Mouse (Mus musculus) pancreas, adult 10 weeks (tissue): Measurements from ENCODE around the gene Kprp. TPM values are rescaled to one million over a fixed set of nuclear protein-coding genes. Genes with fewer than 3 reads are reported as not detected.

Experiments used
- polyA plus RNA-seq: library from polyadenylated mRNA; stranded (reverse); fragments of 350-450 nt; fragmentation: Illumina TruSeq; extraction: RNeasy Lipid Tissue Mini Kit (QIAGEN cat#74804); gene quantifications from one replicate; pipeline ENCODE4 v1.2.3, GENCODE M21; 2015; ENCODE audit warnings: low read depth, low replicate concordance; ENCODE audit not compliant: insufficient read depth

The Kprp gene
- polyA plus RNA-seq: not detected

GRCm38 (mm10) chr3:92827108-92827507 is at the start of gene Kprp:
Gene Kprp (minus strand): TSS chr3:92827247.

GRCm38 (mm10) chr3:92870116-92870515 is 43.1 kb upstream of the Kprp start, which contains the start of gene 2310050C09Rik:
Gene 2310050C09Rik (minus strand): TSS chr3:92870216.

GRCm38 (mm10) chr3:92851186-92851585 is 24.1 kb upstream of the Kprp start, which contains the start of gene Lce1l:
Gene Lce1l (minus strand): TSS chr3:92851286.

GRCm38 (mm10) chr3:92807791-92808190 is 19.3 kb downstream of the Kprp start, which contains the start of gene Lce1k:
Gene Lce1k (minus strand): TSS chr3:92807891.

GRCm38 (mm10) chr3:92790414-92790813 is 36.6 kb downstream of the Kprp start, which contains the start of gene Lce1j:
Gene Lce1j (minus strand): TSS chr3:92790514.

GRCm38 (mm10) chr3:92778799-92779198 is 48.2 kb downstream of the Kprp start, which contains the start of gene Lce1i:
Gene Lce1i (minus strand): TSS chr3:92778899.

Other genes with a start within 250 kb of the Kprp start
- gene Smcp, start 238.2 kb downstream of the Kprp start, polyA plus RNA-seq: not detected
- not detected for gene 2210017I01Rik, start 219.8 kb downstream of the Kprp start, polyA plus RNA-seq
- not detected for gene Lce6a, start 205.6 kb downstream of the Kprp start, polyA plus RNA-seq
- gene Lce1a1, start 178.9 kb downstream of the Kprp start, polyA plus RNA-seq: not detected
- not detected for gene Lce1b, start 170.3 kb downstream of the Kprp start, polyA plus RNA-seq
- not detected for gene Lce1a2, start 156.9 kb downstream of the Kprp start, polyA plus RNA-seq
- not detected for gene Lce1c, start 148.0 kb downstream of the Kprp start, polyA plus RNA-seq
- not detected for gene Lce1d, start 140.0 kb downstream of the Kprp start, polyA plus RNA-seq
- gene Lce1e, start 118.2 kb downstream of the Kprp start, polyA plus RNA-seq: not detected
- gene Lce1f, start 106.9 kb downstream of the Kprp start, polyA plus RNA-seq: not detected
- gene Gm38119, start 88.2 kb downstream of the Kprp start, polyA plus RNA-seq: not detected
- not detected for gene Lce1g, start 74.9 kb downstream of the Kprp start, polyA plus RNA-seq
- not detected for gene Lce1h, start 62.2 kb downstream of the Kprp start, polyA plus RNA-seq
- not detected for gene Lce1i, start 48.3 kb downstream of the Kprp start, polyA plus RNA-seq
- not detected for gene Lce1j, start 36.7 kb downstream of the Kprp start, polyA plus RNA-seq
- gene Lce1k, start 19.4 kb downstream of the Kprp start, polyA plus RNA-seq: not detected
- gene Lce1l, start 24.0 kb upstream of the Kprp start, polyA plus RNA-seq: not detected
- not detected for gene 2310050C09Rik, start 43.0 kb upstream of the Kprp start, polyA plus RNA-seq
- gene Lce3a, start 99.0 kb upstream of the Kprp start, polyA plus RNA-seq: not detected
- gene Lce3b, start 105.7 kb upstream of the Kprp start, polyA plus RNA-seq: not detected
- gene Lce3c, start 117.2 kb upstream of the Kprp start, polyA plus RNA-seq: not detected
- gene Lce3d, start 130.1 kb upstream of the Kprp start, polyA plus RNA-seq: not detected
- not detected for gene Lce3e, start 139.8 kb upstream of the Kprp start, polyA plus RNA-seq
- not detected for gene Lce3f, start 165.0 kb upstream of the Kprp start, polyA plus RNA-seq
- not detected for gene Crct1, start 188.4 kb upstream of the Kprp start, polyA plus RNA-seq
- gene Lce1m, start 191.8 kb upstream of the Kprp start, polyA plus RNA-seq: not detected
- not detected for gene Gm4858, start 241.6 kb upstream of the Kprp start, polyA plus RNA-seq